Mouse (Mus musculus) forebrain, embryonic 12.5 days (tissue): ENCODE data around the gene Trim38. TPM values are rescaled to one million over a fixed set of nuclear protein-coding genes. Genes with fewer than 3 reads are reported as not detected.
"Not testable (repeated sequence)": the region's sequence is repeated elsewhere in the genome, so short reads cannot be mapped to it uniquely, and the experiment has no call there.

Source experiments
- ATAC-seq: fragments of 200-750 bp; cut with Nextera tagmentation; 2 replicates; pipeline ENCODE4 v1.8.0; 2017; ENCODE audit warnings: moderate TSS enrichment; ENCODE audit not compliant: low FRiP score
- H3K27ac ChIP-seq: fragments of 300-500 bp; sonication (generic); 2 replicates; pipeline ENCODE4 v1.5.1; 2016; ENCODE audit warnings: mild to moderate bottlenecking
- H3K27me3 ChIP-seq: fragments of 300-500 bp; sonication (generic); 2 replicates; pipeline ENCODE4 v1.6.1; 2016; ENCODE audit warnings: mild to moderate bottlenecking
- H3K36me3 ChIP-seq: fragments of 300-500 bp; sonication (generic); replicated peaks from 2 replicates; pipeline ENCODE4 v1.6.1; 2016; ENCODE audit warnings: mild to moderate bottlenecking
- H3K4me1 ChIP-seq: fragments of 300-500 bp; sonication (generic); 2 replicates; pipeline ENCODE4 v1.6.1; 2016
- H3K4me2 ChIP-seq: fragments of 300-500 bp; sonication (generic); 2 replicates; pipeline ENCODE4 v1.6.1; 2016; ENCODE audit warnings: mild to moderate bottlenecking, moderate library complexity
- H3K4me3 ChIP-seq: fragments of 300-500 bp; sonication (generic); replicated peaks from 2 replicates; pipeline ENCODE4 v1.5.1; 2016; ENCODE audit warnings: mild to moderate bottlenecking
- H3K9ac ChIP-seq: fragments of 300-500 bp; sonication (generic); 2 replicates; pipeline ENCODE4 v1.6.1; 2016; ENCODE audit warnings: mild to moderate bottlenecking
- H3K9me3 ChIP-seq: fragments of 300-500 bp; sonication (generic); 2 replicates; pipeline ENCODE4 v1.6.1; 2016
- WGBS: fragments of 180-500 bp; shearing (Covaris S2); methylation state at CpG from one replicate; pipeline ENCODE4 v1.1.7; 2016; 5-methylcytosine and 5-hydroxymethylcytosine counted together
- polyA plus RNA-seq: library from polyadenylated mRNA; unstranded; fragments of >200 nt; fragmentation: Nextera tagmentation; extraction: Ambion mirVana; gene quantifications from 2 replicates; pipeline ENCODE4 v1.2.1, GENCODE M21; 2016

Gene Trim38
- polyA plus RNA-seq: 0.18 TPM in 1 of 2 replicates, not detected in the other

GRCm38 (mm10) chr13:23769613-23770012, at the start of gene Trim38:
Trim38 (plus strand) TSS chr13:23769913.
- not testable (repeated sequence) for H3K4me2 ChIP-seq, ATAC-seq, H3K9me3 ChIP-seq, H3K27me3 ChIP-seq, H3K27ac ChIP-seq, H3K36me3 ChIP-seq, H3K4me3 ChIP-seq, H3K9ac ChIP-seq
- H3K4me1 ChIP-seq: peaks cover 10% of the 10 kb centered on the region
- 84% methylated on average over 2 of the region's 2 CpGs for WGBS

DNA sequence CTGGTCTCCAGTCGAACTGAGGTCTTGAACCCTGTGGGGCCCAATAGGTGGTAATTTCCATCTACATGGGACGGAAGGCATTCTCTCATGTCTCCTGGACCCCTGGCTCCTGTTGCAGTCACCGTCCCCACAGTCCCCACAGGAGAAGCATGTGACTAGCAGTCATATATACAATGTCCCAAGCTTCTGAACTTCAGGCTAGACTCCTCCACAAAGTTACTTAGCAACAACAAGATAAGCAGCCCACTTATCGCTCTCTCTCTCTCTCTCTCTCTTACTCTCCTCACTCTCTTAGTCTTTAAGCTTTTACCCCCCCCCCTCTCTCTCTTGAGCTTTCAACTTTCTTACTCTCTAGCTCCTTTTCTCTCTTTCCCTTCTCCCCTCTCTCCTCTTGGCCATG, 45.5 kb upstream of the Trim38 start:
- Histone ChIP-seq H3K4me2 (no peak overlapping the region), H3K27ac (no peak overlapping the region), H3K9ac (no peak overlapping the region), H3K9me3 (no peaks in the 10 kb centered on the region), H3K4me3 (no peak overlapping the region), H3K27me3 (no peaks in the 10 kb centered on the region), H3K36me3 (no peaks in the 10 kb centered on the region), H3K4me1 (no peaks in the 10 kb centered on the region)
- no peak for ATAC-seq
- 91% methylated on average over 4 of the region's 4 CpGs for WGBS

DNA sequence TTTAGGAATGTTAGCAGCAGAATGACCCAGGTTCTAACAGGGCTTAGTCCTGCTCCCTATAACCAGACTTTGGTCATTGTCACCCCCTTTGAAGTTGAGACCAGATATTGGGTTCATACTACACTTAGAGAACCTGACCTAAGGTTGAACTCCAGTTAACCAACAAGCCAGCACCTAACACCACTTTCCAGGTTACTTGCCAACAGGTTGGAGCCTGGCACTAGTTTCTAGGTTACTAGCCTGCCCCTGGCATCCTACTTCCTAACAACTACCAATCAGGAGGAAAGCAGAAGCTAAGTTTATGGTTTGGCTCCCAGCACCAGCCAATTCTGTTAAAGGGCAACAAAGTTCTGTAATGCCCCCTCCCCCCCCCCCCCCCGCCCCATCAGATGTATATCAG, 44.5 kb upstream of the Trim38 start:
- no peak overlapping the region for H3K9ac ChIP-seq
- H3K9me3 ChIP-seq: no peaks in the 10 kb centered on the region
- H3K4me3 ChIP-seq: no peak overlapping the region
- no CpG with 5 or more reads among the region's 1 CpGs for WGBS
- H3K4me2 ChIP-seq: no peak overlapping the region
- no peak for ATAC-seq
- H3K27ac ChIP-seq: no peak overlapping the region
- no peaks in the 10 kb centered on the region for H3K4me1 ChIP-seq
- no peaks in the 10 kb centered on the region for H3K36me3 ChIP-seq
- H3K27me3 ChIP-seq: no peaks in the 10 kb centered on the region

- Histone ChIP-seq H3K4me1 (no peaks in the 10 kb centered on the region), H3K4me2 (no peak overlapping the region), H3K27ac (no peak overlapping the region), H3K4me3 (no peak overlapping the region), H3K9me3 (no peaks in the 10 kb centered on the region), H3K36me3 (no peaks in the 10 kb centered on the region), H3K27me3 (no peaks in the 10 kb centered on the region), H3K9ac (no peak overlapping the region)
- 91% methylated on average over 18 of the region's 18 CpGs for WGBS
- ATAC-seq: no peak
Observed at GRCm38 (mm10) chr13:23728472-23729191, 41.1 kb upstream of the Trim38 start.

DNA sequence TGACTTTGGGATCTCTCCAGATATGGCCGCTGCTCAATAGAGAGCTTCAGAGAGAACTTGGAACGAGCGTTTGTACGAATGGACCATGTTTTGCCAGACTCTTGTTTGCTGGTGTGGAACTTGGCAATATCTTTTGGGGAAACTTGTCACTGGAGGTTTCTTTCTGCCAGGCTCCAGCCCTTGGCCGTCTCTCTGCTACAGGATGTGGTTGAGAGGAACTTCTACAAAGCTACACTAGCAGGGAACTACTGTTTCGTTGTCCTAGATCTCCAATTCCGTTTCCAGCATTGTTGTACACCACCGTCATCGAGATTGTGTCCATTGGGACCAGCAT, 40.6 kb upstream of the Trim38 start:
- Histone ChIP-seq H3K9ac (no peak overlapping the region), H3K4me2 (no peak overlapping the region), H3K27ac (no peak overlapping the region), H3K4me1 (no peaks in the 10 kb centered on the region), H3K36me3 (no peaks in the 10 kb centered on the region), H3K9me3 (no peaks in the 10 kb centered on the region), H3K27me3 (no peaks in the 10 kb centered on the region), H3K4me3 (no peak overlapping the region)
- 95% methylated on average over 9 of the region's 9 CpGs for WGBS
- no peak for ATAC-seq

DNA sequence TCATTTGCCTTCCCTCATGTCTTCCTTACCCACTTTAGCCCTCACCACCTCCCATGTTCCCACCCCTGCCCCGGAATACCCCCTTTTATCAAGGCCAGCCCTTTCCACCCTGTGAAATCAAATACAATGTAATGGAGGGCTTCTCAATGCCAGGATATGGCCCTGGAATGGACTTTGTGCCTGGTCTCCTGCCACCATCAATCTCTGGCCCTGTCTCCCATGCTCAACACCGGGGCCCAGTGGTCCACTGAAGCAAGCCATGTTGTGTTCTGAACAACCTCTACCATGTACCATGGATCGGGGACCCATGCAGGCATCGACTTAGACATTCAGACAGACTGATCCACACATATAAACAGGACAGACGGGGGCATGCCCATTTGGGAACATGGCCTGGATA, 40.0 kb upstream of the Trim38 start:
- 94% methylated on average over 5 of the region's 5 CpGs for WGBS

DNA sequence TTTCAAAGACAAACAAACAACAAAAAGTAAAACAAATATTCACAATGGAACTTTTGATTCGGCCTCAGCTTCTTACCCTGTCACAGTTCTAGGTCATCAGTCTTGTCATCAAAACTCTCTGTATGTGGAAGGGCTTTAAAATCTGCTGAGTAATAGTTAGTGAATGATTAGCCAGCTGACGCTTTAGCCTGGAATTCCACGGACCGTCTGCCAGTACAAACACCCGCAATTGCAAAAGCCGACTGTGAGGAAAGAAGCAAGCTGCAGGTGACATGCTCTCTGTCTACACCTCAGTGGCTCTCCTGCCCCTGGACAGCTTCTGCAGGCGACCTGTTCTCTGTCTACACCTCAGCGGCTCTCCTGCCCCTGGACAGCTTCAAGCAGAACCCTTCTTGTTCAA, 39.2 kb upstream of the Trim38 start:
- Histone ChIP-seq H3K4me1 (no peaks in the 10 kb centered on the region), H3K9ac (no peak overlapping the region), H3K4me2 (no peak overlapping the region), H3K27me3 (no peaks in the 10 kb centered on the region), H3K36me3 (no peaks in the 10 kb centered on the region), H3K4me3 (no peak overlapping the region), H3K27ac (no peak overlapping the region), H3K9me3 (no peaks in the 10 kb centered on the region)
- 64% methylated on average over 8 of the region's 8 CpGs for whole genome bisulfite sequencing
- ATAC-seq: no peak

More for the DNA sequence above, 40.0 kb upstream of the Trim38 start:
- Histone ChIP-seq H3K4me1 (no peaks in the 10 kb centered on the region), H3K27me3 (no peaks in the 10 kb centered on the region), H3K9me3 (no peaks in the 10 kb centered on the region), H3K36me3 (no peaks in the 10 kb centered on the region), H3K4me2 (no peak overlapping the region), H3K9ac (no peak overlapping the region), H3K27ac (no peak overlapping the region), H3K4me3 (no peak overlapping the region)
- no peak for ATAC-seq

- 23% methylated on average over 8 of the region's 8 CpGs for WGBS
- no peak overlapping the region for H3K4me3 ChIP-seq
- H3K36me3 ChIP-seq: no peaks in the 10 kb centered on the region
- H3K27ac ChIP-seq: no peak overlapping the region
- no peaks in the 10 kb centered on the region for H3K27me3 ChIP-seq
- H3K9me3 ChIP-seq: no peaks in the 10 kb centered on the region
- no peaks in the 10 kb centered on the region for H3K4me1 ChIP-seq
- ATAC-seq: no peak
- no peak overlapping the region for H3K9ac ChIP-seq
- H3K4me2 ChIP-seq: no peak overlapping the region
Observed at GRCm38 (mm10) chr13:23732156-23732804, 37.4 kb upstream of the Trim38 start.

DNA sequence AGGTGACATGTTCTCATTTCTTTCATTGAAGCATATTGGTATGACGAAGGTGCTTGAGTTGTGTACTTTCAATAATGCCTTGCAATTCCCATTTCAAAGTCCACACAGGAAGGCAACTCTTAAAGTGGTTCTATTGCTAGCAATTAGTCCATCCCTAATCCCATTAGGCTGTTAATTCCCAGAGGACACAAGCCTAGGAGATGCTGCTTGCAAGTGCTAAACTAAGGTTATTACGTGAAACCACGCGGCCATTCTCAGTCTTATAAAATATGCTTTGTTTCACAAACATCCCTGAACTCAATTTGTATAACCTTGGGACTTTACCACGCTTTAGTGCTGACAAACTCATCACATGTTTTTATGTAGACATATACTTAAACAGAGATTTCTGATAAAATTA, 32.6 kb upstream of the Trim38 start:
- Histone ChIP-seq H3K9ac (no peak overlapping the region), H3K4me1 (peaks cover 22% of the 10 kb centered on the region), H3K4me3 (no peak overlapping the region), H3K36me3 (no peaks in the 10 kb centered on the region), H3K4me2 (no peak overlapping the region), H3K27ac (no peak overlapping the region), H3K9me3 (no peaks in the 10 kb centered on the region), H3K27me3 (no peaks in the 10 kb centered on the region)
- no peak for ATAC-seq
- 78% methylated on average over 5 of the region's 5 CpGs for WGBS

- peaks cover 22% of the 10 kb centered on the region for H3K4me1 ChIP-seq
- H3K36me3 ChIP-seq: no peaks in the 10 kb centered on the region
- H3K27me3 ChIP-seq: no peaks in the 10 kb centered on the region
- H3K9me3 ChIP-seq: no peaks in the 10 kb centered on the region
- peak overlapping the region; percentile 99 for H3K27ac ChIP-seq
- H3K9ac ChIP-seq: peak overlapping the region; percentile 36; the same call in 1 of the 2 replicates
- peak overlapping the region; percentile 58; the same call in 1 of the 2 replicates for H3K4me3 ChIP-seq
- no peak for ATAC-seq
- 20% methylated on average over 4 of the region's 4 CpGs for WGBS
- H3K4me2 ChIP-seq: peak overlapping the region; percentile 95
Observed at GRCm38 (mm10) chr13:23738041-23738440, 31.7 kb upstream of the Trim38 start.

DNA sequence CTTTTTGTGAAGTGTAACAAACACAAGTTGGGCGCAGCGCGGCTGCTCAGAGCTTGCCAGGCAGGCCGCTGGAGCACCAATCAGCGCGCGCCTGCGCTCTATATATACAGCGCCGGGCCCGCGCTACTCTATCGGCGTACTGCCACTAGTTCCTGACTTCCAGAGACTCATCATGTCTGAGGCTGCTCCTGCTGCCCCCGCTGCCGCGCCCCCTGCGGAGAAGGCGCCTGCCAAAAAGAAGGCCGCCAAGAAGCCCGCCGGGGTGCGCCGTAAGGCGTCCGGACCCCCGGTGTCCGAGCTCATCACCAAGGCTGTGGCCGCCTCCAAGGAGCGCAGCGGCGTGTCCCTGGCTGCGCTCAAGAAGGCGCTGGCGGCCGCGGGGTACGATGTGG, 31.0 kb upstream of the Trim38 start, which contains the start of gene Hist1h1c:
TSS of gene Hist1h1c (plus strand) at position 132 of the 392 bp plus-strand sequence.
- no peaks in the 10 kb centered on the region for H3K9me3 ChIP-seq
- H3K4me1 ChIP-seq: peaks cover 22% of the 10 kb centered on the region
- H3K36me3 ChIP-seq: no peaks in the 10 kb centered on the region
- peak within 1 kb of the TSS; percentile 90 for H3K9ac ChIP-seq
- H3K27ac ChIP-seq: peak within 1 kb of the TSS; percentile 99
- under 1% methylated on average over 38 of the region's 38 CpGs for WGBS
- H3K4me2 ChIP-seq: peak within 1 kb of the TSS; percentile 95
- peak; percentile 97 for ATAC-seq
- H3K27me3 ChIP-seq: no peaks in the 10 kb centered on the region
- peak within 1 kb of the TSS; percentile 58 for H3K4me3 ChIP-seq

- peak overlapping the region; percentile 58 for H3K4me3 ChIP-seq
- peak overlapping the region; percentile 99 for H3K27ac ChIP-seq
- H3K9me3 ChIP-seq: no peaks in the 10 kb centered on the region
- H3K36me3 ChIP-seq: no peaks in the 10 kb centered on the region
- ATAC-seq: peak; percentile 84
- under 1% methylated on average over 38 of the region's 39 CpGs for WGBS
- H3K27me3 ChIP-seq: no peaks in the 10 kb centered on the region
- H3K4me1 ChIP-seq: peaks cover 26% of the 10 kb centered on the region
- peak overlapping the region; percentile 95 for H3K4me2 ChIP-seq
- H3K9ac ChIP-seq: peak overlapping the region; percentile 90
Observed at GRCm38 (mm10) chr13:23739069-23739921, 30.4 kb upstream of the Trim38 start.
